Mouse (Mus musculus) C2C12 (cell line): ENCODE measurements around the gene Cd96. TPM values are rescaled to one million over a fixed set of nuclear protein-coding genes. Genes with fewer than 3 reads are reported as not detected.

Source experiments
- H3K27me3 ChIP-seq: one replicate; pipeline ENCODE4 v1.6.1; 2011; ENCODE audit not compliant: control insufficient read depth, insufficient read depth, insufficient read length
- H3K36me3 ChIP-seq: one replicate; pipeline ENCODE4 v1.6.1; 2011; ENCODE audit not compliant: control insufficient read depth, insufficient read depth
- H3K4me3 ChIP-seq: one replicate; pipeline ENCODE4 v1.5.1; 2011; ENCODE audit warnings: mild to moderate bottlenecking, control low read depth; ENCODE audit not compliant: poor library complexity, insufficient read depth, severe bottlenecking
- H3K79me2 ChIP-seq: one replicate; pipeline ENCODE4 v1.6.1; 2011; ENCODE audit not compliant: control insufficient read depth, insufficient read depth
- H3K79me3 ChIP-seq: one replicate; pipeline ENCODE4 v1.6.1; 2011; ENCODE audit warnings: low read depth, control low read depth
- H3ac ChIP-seq: one replicate; pipeline ENCODE3; 2011; ENCODE audit warnings: low read depth; ENCODE audit not compliant: control insufficient read depth, insufficient read length
- CEBPB ChIP-seq: IDR thresholded peaks from one replicate; pipeline ENCODE4 v1.6.1; 2011; ENCODE audit warnings: low read depth, mild to moderate bottlenecking, control low read depth, moderate library complexity
- CTCF ChIP-seq: IDR thresholded peaks from one replicate; pipeline ENCODE4 v1.5.1; 2011; ENCODE audit not compliant: control insufficient read depth, insufficient read depth, insufficient read length
- FOSL1 ChIP-seq: IDR thresholded peaks from one replicate; pipeline ENCODE4 v1.8.0; 2011; ENCODE audit warnings: mild to moderate bottlenecking, low read length; ENCODE audit not compliant: poor library complexity, insufficient read depth, severe bottlenecking
- MAX ChIP-seq: IDR thresholded peaks from one replicate; pipeline ENCODE4 v1.6.1; 2011; ENCODE audit warnings: mild to moderate bottlenecking, control low read depth
- MYOD1 ChIP-seq: IDR thresholded peaks from one replicate; pipeline ENCODE4 v1.6.1; 2011; ENCODE audit warnings: low read depth; ENCODE audit not compliant: control insufficient read depth, insufficient read length
- MYOG ChIP-seq: IDR thresholded peaks from one replicate; pipeline ENCODE4 v1.6.1; 2011; ENCODE audit not compliant: control insufficient read depth, insufficient read length; ENCODE audit errors: extremely low read depth
- USF1 ChIP-seq: IDR thresholded peaks from one replicate; pipeline ENCODE4 v1.6.1; 2011; ENCODE audit warnings: low read depth, mild to moderate bottlenecking, control low read depth, moderate library complexity
- polyA plus RNA-seq: library from polyadenylated mRNA; unstranded; fragments of >200 nt; fragmentation: generic; extraction: Trizol; gene quantifications from one replicate; pipeline ENCODE4 v1.2.1, GENCODE M21; 2012; ENCODE audit warnings: missing spikeins

The Cd96 gene
- polyA plus RNA-seq, 1 experiment, result not detected

- Histone ChIP-seq H3ac (no peak overlapping the region), H3K27me3 (no peaks in the 10 kb centered on the region), H3K36me3 (no peaks in the 10 kb centered on the region), H3K79me3 (no peaks in the 10 kb centered on the region), H3K4me3 (no peak overlapping the region), H3K79me2 (no peaks in the 10 kb centered on the region)
- no peak for TF ChIP-seq CTCF
- TF ChIP-seq CEBPB, result no peak
- no peak for TF ChIP-seq MYOD1
- no peak for TF ChIP-seq MAX
- no peak for TF ChIP-seq FOSL1
- TF ChIP-seq USF1, result no peak
- no peak for TF ChIP-seq MYOG
Measured at GRCm38 (mm10) chr16:45998231-45998630, 121.8 kb downstream of the Cd96 start.

DNA sequence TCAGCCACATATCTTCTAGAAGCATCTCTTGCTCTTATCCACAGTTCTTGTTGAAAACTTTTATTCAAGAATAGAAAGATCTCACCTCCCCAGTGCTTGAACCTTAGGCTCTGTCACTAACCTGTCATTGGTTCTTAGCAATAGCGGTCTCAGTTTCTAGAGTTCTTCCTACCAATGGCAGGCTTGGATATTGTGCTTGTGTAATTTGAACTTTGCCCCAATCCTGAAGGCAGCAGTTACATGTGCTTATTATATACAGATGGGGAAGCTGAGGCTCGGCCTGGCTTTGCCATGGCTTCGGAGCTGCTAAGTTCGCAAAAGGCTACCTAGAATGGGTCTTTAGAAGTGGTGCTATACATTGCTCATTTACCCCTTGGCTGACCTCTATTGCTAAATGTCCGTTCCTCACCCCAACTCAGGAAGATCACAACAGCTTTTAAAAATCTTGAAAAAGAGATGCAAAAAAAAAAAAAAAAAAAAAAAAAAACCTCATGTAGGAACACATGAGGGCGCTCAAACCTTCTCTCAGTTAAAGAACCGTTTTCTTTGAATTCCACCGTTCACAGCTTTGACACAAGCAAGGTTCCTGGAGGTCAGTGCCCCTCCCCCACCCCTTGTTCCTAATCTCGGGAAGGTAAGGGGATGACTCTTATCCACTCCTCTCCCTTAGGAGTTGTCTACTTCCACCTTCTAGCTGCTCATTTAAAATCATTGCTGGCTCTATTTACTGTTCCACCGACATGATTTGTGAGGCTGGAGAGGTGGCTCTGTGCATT lies 129.0 kb downstream of the Cd96 start:
- no peak overlapping the region for H3K4me3 ChIP-seq
- H3K79me2 ChIP-seq, result no peaks in the 10 kb centered on the region
- no peaks in the 10 kb centered on the region for H3K79me3 ChIP-seq
- no peak overlapping the region for H3ac ChIP-seq
- TF ChIP-seq CEBPB, result no peak
- no peak for TF ChIP-seq FOSL1
- no peak for TF ChIP-seq MYOG
- TF ChIP-seq CTCF, result no peak
- no peak for TF ChIP-seq MYOD1
- TF ChIP-seq MAX, result no peak
- TF ChIP-seq USF1, result no peak
- no peaks in the 10 kb centered on the region for H3K27me3 ChIP-seq
- H3K36me3 ChIP-seq, result no peaks in the 10 kb centered on the region

DNA sequence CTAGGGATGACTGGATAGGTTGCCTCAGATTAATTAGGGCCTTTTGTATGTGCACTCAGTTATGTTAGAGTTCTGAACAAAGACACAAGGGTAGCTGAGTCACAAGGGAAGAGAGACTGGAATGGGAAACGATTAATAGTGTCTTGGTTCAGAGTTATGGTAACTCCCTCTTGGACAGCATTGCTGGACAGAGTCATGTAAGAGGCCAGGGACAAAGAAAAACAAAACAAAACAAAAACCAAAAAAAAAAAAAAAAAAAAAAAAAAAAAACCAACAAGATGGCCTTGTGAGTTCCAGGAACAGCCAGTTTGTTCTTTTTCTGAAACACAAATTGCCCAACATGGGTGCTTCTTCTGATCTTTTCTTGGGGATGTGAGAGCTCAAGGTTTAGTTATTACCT lies 133.8 kb downstream of the Cd96 start:
- no peaks in the 10 kb centered on the region for H3K27me3 ChIP-seq
- H3K36me3 ChIP-seq, result no peaks in the 10 kb centered on the region
- no peak overlapping the region for H3ac ChIP-seq
- no peaks in the 10 kb centered on the region for H3K79me3 ChIP-seq
- TF ChIP-seq MYOD1 (no peak), MYOG (no peak), CTCF (no peak), MAX (no peak), CEBPB (no peak), USF1 (no peak), FOSL1 (no peak)
- no peak overlapping the region for H3K4me3 ChIP-seq
- H3K79me2 ChIP-seq, result no peaks in the 10 kb centered on the region

Other genes starting within 250 kb of the Cd96 start
- gene Phldb2, start 166.7 kb downstream of the Cd96 start, polyA plus RNA-seq, result 33.0 TPM
- 0.50 TPM for gene Plcxd2, start 110.0 kb downstream of the Cd96 start, polyA plus RNA-seq
- gene Gm4737, start 34.8 kb upstream of the Cd96 start, polyA plus RNA-seq, result 302 TPM